Mouse (Mus musculus): ENCODE measurements at regions not wholly inside any gene's neighbourhood (a gene's known extent, or its start where the extent isn't known, plus 50 kb on each side); places are given as distances from the start of the nearest gene placed in this dataset.

DNA sequence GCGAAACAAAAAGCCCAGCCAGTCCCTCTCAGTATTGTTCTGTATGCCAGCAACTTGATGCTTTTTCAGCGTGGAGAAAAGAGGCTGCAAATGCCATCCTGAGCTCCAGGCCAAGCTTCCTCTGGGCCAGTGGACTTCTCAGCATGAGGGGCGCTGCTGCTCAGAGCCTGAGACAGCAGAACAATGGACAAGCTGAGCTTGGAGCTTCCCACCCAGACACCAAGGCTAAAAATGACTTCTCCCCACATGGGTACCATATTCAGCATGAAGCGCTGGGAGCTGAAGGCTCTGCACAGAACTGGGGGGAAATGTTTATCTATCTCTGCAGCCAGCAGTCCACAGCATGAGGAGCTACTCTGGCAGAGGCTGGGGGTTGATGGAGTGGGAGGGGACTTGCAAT, 402.3 kb downstream of the Pdcd6ip start:
- intact Hi-C loops (cut with DNase I): no loop called here

DNA sequence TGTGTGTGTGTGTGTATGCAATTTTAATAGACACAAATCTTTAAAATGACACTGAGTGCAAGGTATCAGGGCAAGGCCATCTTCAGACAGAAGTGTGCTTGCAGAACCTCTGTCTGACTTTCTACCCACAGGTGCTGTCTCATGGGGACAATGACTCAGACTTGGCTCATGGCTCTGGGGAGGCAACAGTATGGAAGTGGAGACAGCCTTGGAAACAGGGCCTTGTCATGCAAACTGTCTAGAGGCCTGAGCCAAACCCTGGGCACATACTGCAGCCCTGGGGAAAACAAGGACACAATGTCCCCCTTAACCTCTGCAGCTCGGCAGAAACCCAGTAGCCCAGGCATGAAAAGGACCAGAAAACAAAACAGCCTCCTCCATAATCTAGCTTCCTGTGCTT, 405.6 kb downstream of the Pdcd6ip start:
- intact Hi-C loops (cut with DNase I): no loop called here

DNA sequence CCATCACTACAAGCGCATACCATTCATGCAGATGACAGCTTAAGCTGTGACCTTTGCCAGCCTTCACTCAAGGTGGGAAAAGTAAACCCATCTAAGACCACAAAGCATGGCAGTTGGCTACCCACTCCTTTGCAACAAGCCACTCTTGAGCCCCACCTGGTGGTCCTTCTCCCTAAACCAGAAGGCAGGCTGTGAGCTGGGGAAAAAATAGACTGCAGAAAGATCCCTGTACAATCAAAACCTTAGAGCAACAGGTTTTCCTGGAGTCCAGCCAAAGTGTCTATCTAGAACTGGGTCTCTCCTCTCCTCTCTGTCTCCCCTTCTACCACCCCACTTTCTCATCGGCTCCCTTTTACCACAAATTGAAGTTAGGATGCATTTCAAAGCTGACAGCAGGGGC, 407.2 kb downstream of the Pdcd6ip start:
- intact Hi-C loops (cut with DNase I): no loop called here

DNA sequence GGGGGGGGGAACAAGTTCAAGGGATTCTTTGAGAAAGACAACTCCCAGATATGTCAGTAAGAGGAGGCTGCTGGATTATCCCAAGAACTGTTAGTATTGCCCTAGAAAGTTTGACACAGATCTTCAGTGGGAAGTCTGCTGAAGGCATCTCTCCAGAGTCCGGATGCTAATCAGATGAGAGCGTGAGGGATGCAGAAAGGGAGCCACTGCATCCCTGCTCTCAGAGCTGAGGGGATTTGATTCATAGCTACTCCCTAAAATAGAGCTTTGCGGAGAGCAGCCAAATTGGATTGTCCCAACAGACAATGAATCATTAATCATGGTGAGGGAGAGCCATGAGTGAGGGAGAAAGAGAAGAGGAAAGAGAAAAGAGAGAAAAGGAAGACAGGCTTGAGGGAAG, 408.2 kb downstream of the Pdcd6ip start:
- intact Hi-C loops (cut with DNase I): no loop called here

DNA sequence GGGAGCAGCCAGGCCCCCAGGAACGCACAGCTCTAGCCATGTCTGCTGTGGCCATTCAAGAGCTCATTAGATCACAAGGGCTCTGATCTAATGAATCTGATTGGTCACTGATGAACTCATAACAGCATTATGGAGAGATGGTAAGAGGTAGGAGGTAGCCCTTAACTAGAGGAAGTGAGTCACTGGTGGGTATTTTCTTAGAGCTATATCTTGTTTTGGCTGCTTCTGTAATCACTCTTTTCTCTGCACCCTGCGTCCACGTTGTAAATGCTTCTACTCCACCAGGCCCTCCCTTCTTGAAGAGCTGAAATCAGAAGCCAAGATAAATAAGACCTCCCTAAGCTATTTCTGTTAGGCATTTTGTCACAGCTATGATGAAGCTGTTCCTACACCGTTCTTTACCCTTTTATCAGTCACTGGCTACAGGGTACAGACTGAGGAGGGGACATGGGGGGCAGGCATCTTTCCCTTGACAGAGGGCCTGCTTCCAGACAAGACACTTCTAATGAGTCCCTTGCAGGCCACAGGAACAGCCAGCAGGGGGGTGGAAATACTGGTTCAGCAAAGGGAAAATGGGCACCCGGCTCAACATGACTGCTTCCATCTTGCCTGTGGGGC, 412.1 kb downstream of the Pdcd6ip start:
- intact Hi-C loops (cut with DNase I): no loop called here

DNA sequence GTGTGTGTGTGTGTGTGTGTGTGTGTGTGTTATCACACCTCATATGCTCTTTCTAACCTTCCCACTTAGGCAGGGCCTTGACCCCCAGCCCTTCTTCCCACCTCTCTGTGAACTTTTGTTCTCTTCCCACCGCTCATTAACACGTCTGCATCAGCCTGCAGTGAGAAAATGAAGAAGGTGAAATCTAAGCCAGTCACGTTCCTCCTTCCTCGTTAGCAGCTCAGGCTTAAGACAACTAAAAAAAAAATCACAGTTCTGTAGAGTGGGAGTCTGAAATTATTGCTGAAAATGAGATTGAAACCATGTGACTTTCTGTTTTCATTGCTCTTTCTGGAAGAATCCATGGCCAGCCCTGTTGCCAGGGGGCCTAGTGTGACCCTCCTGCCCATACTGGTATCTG, 420.7 kb downstream of the Pdcd6ip start:
- intact Hi-C loops (cut with DNase I): no loop called here

DNA sequence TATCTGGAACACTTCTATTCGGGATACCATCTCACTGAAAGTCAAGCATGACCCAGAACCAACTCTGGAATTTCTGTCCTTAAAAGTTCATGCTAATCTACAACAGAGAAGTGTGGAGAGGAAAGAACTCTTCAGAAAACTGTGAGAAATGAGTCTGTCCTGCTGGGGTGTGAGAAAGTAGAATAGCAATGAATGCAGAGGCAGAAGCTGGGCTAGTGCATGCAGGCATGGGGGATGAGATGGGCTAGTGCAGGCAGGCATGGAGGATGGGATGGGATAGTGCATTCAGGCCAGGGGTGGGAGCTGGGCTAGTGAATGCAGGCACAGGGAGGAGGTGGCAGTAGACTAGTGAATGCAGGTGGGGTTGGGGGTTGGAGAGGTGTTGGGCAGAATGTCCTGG, 424.8 kb downstream of the Pdcd6ip start:
- intact Hi-C loops (cut with DNase I): no loop called here

DNA sequence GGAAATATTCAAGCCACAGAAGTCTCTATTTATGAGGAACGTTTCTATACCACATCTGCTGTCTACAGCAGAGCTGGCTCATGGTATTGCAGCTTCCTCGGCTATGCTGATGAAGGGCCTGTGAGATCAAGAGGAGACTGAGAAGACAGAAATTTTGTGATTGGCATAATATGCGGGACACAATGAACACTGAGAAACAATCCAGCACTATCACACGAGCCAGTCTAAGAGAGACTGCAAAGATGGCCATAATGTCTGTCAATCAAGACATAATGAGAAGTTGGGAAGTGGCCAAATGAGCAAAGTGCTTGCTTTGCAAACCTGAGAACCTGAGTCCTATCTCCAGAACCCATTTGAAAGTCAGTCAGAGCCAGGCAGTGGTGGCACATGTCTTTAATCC, 437.5 kb downstream of the Pdcd6ip start:
- intact Hi-C loops (cut with DNase I): no loop called here

DNA sequence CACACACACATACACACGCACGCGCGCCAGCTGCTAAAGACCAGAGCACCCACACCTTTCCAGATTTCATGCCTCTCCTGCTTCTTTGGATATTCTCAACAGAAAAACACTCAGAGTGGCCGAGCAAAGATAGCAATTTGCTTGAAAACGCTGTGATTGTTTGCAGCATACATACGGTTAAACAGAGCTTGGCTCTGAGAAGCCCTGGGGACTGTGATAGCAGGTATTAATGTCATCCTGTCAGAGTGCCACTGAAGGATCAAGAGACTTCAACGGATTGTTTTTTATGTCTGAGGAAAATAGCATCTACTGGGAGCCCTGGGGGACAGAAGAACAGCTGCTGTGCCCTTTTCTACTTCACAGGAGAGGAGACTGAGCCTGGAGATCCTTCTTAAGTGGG, 440.4 kb downstream of the Pdcd6ip start:
- intact Hi-C loops (cut with DNase I): no loop called here

DNA sequence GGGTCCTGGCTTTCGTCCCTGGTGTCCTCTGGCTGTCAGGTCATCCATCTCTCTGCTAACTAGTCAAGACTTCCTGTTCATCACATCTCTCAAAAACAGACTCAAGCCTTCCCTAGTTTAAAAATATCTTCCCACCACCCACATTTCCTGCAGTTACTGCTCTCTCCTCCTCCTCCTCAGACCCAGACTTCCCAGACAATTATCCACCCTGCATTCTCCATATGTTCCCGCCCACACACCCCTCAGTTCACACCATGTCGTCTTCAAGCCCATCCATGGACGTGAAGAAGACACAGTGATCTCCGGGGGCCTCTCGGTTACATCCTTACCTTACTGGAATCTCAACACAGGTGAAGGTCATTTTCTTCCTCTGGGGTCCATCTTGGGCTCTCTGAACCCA, 444.4 kb downstream of the Pdcd6ip start:
- intact Hi-C loops (cut with DNase I): no loop called here

DNA sequence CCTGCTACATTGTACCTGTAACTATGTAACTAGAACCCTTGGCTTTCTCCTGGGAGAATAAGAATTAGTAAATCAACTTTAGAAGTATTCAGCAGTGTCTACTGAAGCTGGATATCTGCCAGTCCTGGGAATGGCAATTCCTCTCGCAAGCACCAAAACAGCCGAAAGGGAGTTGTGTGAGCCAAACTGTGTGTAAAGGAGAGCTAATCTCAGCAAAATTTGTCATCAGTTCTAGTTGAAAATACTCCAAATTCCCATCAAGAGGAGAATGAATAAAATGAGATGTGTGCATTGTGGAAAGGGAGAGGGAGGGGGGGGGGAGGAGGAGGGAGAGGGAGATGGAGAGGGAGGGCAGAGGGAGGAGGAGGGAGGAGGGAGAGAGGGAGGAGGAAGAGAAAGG, 447.8 kb downstream of the Pdcd6ip start:
- intact Hi-C loops (cut with DNase I): no loop called here

DNA sequence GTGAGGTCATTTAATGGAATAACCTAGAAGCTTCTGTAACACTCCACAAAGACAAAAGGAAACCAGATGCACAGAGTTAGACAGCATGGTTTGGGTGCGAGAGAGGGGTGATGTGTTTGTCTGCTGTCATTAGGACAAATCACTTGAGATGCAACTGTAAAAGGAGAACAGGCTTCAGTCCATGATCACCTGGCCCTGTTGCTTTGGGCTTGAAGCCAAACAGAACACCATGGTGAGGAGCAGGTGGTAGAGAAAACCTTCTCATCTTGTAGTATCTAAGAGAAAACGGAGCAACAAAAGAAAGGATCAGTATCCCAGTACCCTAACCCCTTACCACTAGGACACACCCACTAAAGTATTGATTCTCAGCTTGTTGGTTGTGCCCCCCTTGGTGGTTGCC, 449.5 kb downstream of the Pdcd6ip start:
- intact Hi-C loops (cut with DNase I): no loop called here

DNA sequence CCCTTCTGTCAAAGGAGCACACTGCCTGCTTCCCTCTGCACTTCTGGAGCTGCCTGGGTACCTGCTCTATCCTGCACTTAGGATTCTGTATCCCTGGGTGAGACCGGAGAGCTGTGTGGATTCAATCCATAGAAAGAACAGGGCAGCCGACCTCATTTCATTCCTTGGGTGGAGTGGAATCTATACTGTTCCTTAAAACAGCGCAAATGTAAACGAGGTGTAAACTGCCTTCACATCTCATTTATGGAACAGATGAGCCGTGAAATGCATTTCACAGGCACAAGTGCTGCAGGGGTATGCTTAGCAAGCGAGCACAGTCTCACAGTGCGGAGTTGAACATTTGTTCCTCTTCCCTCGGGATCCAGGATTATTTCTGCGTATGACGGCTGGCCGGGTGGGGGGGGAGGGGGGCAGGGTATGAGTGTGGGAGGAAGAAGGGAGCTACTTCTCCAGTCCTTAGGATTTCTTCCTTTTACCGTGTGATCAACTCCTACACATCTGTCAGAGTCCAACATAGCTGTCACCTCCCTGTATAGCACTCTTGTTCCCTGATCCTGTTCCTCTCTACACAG, 459.3 kb downstream of the Pdcd6ip start:
- intact Hi-C loops (cut with DNase I): no loop called here

DNA sequence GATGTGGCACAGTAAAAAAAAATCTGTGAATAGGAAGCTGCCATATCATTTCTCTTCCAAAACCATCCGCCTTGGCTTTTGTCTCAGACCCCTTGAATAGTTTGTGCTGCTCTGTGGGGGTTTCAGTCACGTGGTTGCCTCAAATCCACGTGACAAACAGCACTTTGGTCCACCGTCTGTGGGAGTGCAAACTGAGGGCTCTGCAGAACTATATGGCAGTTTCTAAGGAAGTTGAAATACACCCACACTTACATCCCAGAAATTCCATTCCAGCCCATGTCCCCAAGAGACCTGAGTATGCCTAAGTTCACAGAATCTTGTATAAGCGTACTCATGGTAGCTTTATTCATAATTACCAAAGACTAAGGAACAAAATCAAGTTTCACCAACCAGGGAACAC, 460.1 kb downstream of the Pdcd6ip start:
- intact Hi-C loops (cut with DNase I): no loop called here

DNA sequence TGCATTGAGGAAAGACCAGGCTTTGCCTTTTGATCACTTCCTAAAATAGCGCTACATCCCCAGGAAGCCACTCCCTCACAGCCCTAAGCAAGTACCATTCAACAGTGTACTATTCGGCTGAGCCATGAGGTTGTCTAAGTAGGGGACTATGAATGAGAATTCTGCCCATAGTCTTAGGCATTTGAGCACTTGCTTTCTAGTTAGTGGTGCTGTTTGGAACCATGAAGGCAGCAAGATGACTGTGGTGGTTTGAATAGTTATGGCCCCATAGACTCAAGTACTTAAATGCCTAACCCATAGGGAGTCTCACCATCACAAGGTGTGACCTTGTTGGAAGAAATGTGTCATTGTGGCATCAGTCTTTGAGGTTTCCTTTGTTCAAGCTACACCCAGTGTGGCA, 464.2 kb downstream of the Pdcd6ip start:
- intact Hi-C loops (cut with DNase I): no loop called here

DNA sequence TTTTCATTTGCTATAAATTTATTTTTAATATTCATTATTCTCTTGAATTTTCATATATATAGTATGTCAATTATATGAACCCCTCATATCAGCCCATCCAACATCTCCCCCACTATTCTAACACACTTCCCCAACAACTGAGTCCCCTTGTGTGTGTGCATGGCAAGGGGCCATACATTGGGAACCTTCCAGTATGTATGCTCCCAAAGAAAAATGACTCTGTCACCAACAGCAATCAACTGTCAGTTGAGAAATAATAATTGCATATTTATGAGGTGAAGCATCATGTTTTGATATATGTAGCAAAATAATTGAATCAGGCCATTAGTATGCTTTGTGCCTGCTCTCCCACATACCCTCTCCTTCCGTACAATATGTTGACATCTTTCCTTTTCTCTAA, 474.7 kb downstream of the Pdcd6ip start:
- intact Hi-C loops (cut with DNase I): no loop called here

DNA sequence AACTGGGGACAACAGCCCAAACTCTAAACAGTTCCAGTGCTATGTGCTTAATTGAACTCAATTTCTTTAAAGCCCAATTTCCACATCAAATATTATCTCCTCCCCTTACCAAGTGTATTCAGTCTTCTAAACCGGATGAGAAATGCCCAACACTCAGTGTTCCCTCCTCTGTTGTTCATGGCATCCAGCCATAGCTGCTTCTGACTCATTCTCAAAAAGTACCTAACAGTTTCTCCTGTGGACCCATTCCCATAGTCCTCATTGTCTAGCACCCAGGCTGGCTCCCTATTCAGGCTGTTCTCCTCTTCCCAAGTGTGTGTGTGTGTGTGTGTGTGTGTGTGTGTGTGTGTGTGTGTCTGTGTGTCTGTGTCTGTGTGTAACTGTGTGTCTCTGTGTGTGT, 478.7 kb downstream of the Pdcd6ip start:
- intact Hi-C loops (cut with DNase I): no loop called here

DNA sequence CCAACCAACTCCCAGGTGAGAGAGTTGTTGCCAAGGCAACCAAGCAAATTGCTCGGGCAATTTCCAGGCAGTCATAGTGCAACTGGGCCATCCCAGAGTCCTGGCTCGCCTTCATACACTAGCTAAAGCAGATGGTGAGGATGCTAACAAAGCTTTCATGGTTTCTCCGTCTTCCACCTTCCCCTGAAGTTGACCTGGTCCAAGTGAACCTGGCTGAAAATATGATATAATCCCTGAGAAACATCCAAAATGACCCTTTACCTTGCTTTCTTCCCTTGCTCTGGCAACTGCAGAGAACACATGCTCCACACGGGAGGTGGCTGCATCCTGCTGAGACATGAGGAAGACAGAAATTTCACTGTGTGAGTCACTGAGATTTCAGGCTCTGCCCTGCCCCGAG, 494.1 kb downstream of the Pdcd6ip start:
- intact Hi-C loops (cut with DNase I): no loop called here

DNA sequence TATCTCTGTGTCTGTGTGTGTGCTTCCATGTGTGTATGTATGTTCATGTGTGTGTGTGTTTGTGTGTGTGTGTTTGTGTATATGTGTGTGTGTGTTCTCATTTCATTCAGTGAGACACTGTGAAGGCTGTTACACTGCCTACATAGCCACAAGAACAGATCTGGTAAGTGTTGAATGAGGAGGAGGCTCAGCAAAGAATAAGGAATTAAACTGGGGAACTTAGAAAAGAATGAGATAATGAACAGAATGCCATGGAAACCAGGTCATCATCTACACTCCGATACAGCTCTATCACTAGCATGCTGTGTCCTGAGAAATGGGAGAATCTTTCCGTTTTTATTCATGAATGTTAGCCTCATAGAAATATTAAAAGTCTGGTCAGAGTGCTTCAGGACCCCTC, 495.7 kb downstream of the Pdcd6ip start:
- intact Hi-C loops (cut with DNase I): no loop called here

DNA sequence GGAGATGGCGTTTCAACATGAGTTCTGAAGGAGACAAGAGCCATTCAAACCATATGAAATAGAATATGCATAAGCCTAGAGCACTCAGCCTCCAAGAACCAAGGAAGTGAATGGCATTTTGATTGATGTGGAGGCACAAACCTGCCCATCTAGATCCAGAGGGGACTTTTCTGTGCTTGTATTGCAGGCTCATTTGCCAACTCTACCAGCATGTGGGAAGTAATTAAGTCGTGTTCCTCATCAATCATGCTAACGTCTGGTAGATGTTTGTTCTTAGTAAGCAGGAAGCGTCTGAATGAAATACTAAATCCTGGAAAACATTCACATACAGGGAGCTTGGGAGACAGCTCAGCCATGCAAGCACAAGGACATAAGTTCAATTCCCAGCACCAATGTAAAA, 499.9 kb downstream of the Pdcd6ip start:
- intact Hi-C loops (cut with DNase I): no loop called here

DNA sequence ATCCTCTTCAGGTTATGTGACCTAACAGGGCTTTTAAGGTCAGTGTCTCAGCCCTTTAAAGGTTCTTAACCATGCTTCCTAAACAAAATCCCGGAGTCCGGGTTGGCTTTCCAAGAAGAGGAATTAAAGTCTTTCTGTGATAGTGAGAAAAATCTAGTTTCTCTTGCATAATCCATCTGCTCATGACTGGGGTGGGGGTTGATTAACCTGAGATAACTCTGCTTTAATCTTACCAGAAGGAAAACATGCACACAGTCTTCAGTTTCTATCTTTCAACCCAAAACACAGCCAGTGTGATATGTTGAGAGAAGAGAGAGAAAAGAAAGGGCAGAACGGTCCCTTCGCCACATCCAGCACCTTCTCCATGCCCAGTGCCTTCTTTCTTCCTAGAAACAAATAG, 508.8 kb downstream of the Pdcd6ip start:
- intact Hi-C loops (cut with DNase I): no loop called here

DNA sequence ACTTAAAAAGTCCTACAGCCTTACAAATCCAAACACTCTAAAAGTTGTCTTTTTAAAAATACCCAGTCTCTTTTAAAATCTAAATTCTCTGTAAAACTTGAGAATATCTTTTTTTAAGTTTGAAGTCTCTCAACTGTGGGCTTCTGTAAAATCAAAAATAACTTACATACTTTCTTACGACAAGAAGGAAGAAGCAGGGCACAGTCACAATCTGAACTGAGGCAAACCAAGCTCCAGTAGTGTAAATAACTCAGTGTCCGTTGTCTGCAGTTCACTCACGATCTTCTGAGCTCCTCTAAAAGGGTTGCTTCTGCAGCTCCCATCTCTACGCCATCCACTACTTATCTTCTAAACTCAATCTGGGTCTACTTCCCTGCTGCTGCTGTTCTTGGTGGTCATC, 512.5 kb downstream of the Pdcd6ip start:
- intact Hi-C loops (cut with DNase I): no loop called here

DNA sequence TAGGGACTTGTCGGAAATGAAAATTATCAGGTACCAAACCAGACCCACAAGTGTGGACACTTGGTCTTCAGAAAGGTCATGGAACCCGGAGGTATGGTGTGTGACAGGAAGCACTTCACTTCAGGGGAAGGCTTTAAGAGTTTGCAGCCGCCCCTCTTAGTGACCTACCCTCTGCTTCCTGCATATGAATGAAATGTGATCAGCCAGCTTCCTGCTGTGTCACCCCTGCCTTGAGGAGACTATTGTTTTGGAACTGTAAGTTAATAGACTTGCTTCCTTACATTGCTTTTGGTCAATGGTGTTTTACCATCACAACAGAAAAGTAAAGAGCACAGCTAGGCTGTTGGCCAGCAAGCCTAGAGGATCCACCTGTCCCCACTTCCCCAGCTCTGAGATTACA, 515.3 kb downstream of the Pdcd6ip start:
- intact Hi-C loops (cut with DNase I): no loop called here

DNA sequence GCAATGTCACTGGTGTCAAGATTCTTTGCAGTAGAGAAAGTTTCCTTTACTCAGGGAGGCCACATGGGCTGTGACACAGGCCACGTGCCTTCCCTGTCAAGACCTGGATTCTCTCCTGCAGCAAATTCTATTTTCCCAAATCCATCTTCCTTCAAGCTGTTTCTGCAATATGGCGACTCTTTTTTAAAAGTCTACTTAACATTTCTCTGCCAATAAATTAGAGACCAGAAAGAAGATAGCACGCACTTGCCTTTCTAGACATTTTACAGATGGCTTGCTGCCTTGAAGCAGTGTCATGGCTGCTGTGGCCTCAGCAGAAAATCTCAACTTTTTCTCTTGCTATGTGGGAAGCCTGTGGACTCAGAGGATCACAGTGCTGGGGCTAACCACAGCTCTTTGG, 516.9 kb downstream of the Pdcd6ip start:
- intact Hi-C loops (cut with DNase I): no loop called here

All from adrenal gland (tissue).